Mouse (Mus musculus): ENCODE data around the gene Dpf1. TPM values are rescaled to one million over a fixed set of nuclear protein-coding genes. Genes with fewer than 3 reads are reported as not detected.

The Dpf1 gene
- total RNA-seq, 2 experiments from 2014 or later, result 105 to 112 TPM

GRCm38 (mm10) chr7:29307350-29308104 is 3.8 kb downstream of the Dpf1 start:
- DNase-seq (ENCODE audit: low spot score in 2 of 2), result peak; percentile 93 to 96

- DNase-seq (ENCODE audit: low spot score in 2 of 2), result peak; percentile 55 to 69
These were observed 5.5 kb downstream of the Dpf1 start for GRCm38 (mm10) chr7:29309221-29309721.

GRCm38 (mm10) chr7:29309749-29310148 is 6.0 kb downstream of the Dpf1 start:
- no peak for DNase-seq (ENCODE audit: low spot score in 2 of 2)

- DNase-seq (ENCODE audit: low spot score in 2 of 2), result peak; percentile 66 to 78
These were observed 9.3 kb downstream of the Dpf1 start for GRCm38 (mm10) chr7:29313051-29313450.

GRCm38 (mm10) chr7:29313572-29314261 is 10.0 kb downstream of the Dpf1 start:
- DNase-seq (ENCODE audit: low spot score in 2 of 2), result no peak

GRCm38 (mm10) chr7:29314844-29315628 is 11.3 kb downstream of the Dpf1 start:
- DNase-seq (ENCODE audit: low spot score in 2 of 2), result peak; percentile 76 to 87

GRCm38 (mm10) chr7:29316137-29316734 is 12.5 kb downstream of the Dpf1 start:
- DNase-seq (ENCODE audit: low spot score in 2 of 2), result peak in 1 of 2 experiments; percentile 55

GRCm38 (mm10) chr7:29316976-29317375 is 13.2 kb downstream of the Dpf1 start:
- peak; percentile 73 to 81 for DNase-seq (ENCODE audit: low spot score in 2 of 2)

- DNase-seq (ENCODE audit: low spot score in 2 of 2), result peak in 1 of 2 experiments; percentile 44
These were observed 13.8 kb downstream of the Dpf1 start for GRCm38 (mm10) chr7:29317558-29317957.

- DNase-seq (ENCODE audit: low spot score in 2 of 2), result peak in 1 of 2 experiments; percentile 62
These were observed 14.6 kb downstream of the Dpf1 start for GRCm38 (mm10) chr7:29318115-29318911.

- peak in 1 of 2 experiments; percentile 41 for DNase-seq (ENCODE audit: low spot score in 2 of 2)
These were observed 15.9 kb downstream of the Dpf1 start for GRCm38 (mm10) chr7:29319337-29320307.

GRCm38 (mm10) chr7:29327087-29327486 is 23.3 kb downstream of the Dpf1 start:
- DNase-seq (ENCODE audit: low spot score in 2 of 2), result peak in 1 of 2 experiments; percentile 57

- no peak for DNase-seq (ENCODE audit: low spot score in 2 of 2)
These were observed 25.2 kb downstream of the Dpf1 start for GRCm38 (mm10) chr7:29328984-29329383.

GRCm38 (mm10) chr7:29334156-29334555 is 30.4 kb downstream of the Dpf1 start:
- DNase-seq (ENCODE audit: low spot score in 2 of 2), result no peak

- no peak for DNase-seq (ENCODE audit: low spot score in 2 of 2)
These were observed 31.5 kb downstream of the Dpf1 start for GRCm38 (mm10) chr7:29335276-29335675.

GRCm38 (mm10) chr7:29335841-29336671 is 32.3 kb downstream of the Dpf1 start:
- no peak for DNase-seq (ENCODE audit: low spot score in 2 of 2)

- no peak for DNase-seq (ENCODE audit: low spot score in 2 of 2)
These were observed 33.1 kb downstream of the Dpf1 start for GRCm38 (mm10) chr7:29336795-29337319.

- no peak for DNase-seq (ENCODE audit: low spot score in 2 of 2)
These were observed 34.0 kb downstream of the Dpf1 start for GRCm38 (mm10) chr7:29337766-29338165.

Measured in layer of hippocampus, adult 18-20 months (tissue).